Mouse (Mus musculus): ENCODE data around the gene B830017H08Rik. TPM values are rescaled to one million over a fixed set of nuclear protein-coding genes. Genes with fewer than 3 reads are reported as not detected.

B830017H08Rik gene
- total RNA-seq, 1 experiment from 2014 or later = not detected

DNA sequence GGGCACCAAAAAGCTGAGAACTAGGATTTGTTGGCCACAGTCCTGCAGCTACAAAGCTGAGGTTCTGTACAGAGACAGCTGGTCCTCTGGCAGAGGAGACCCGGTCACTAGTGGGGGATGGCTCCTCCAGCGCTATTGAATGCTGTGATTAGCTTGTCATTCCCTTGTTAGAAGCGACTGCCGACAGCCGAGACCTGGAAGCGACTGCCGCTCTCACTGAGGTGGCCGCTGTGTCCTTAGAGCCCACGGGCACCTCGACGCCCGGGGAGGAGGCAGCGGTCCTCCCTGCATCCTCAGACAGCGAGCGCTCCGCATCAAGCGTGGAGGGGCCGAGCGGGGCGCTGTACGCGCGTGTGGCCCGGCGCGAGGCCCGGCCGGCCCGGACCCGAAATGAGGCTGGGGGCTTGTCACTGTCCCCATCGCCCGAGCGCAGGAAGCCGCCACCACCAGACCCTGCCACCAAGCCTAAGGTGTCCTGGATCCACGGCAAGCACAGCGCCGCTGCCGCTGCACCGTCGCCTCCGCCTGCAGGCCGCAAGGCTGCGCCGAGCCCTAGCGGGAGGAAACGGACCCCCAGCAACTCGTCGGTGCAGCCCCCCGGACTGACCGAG, 26.2 kb upstream of the B830017H08Rik start:
- no peak for ATAC-seq (replicated peaks in 1 of 2; ENCODE audit: insufficient read depth in 1 of 2, low FRiP score in 2 of 2, low TSS enrichment in 1 of 2, low read depth in 1 of 2, poor library complexity in 2 of 2, severe bottlenecking in 2 of 2)

DNA sequence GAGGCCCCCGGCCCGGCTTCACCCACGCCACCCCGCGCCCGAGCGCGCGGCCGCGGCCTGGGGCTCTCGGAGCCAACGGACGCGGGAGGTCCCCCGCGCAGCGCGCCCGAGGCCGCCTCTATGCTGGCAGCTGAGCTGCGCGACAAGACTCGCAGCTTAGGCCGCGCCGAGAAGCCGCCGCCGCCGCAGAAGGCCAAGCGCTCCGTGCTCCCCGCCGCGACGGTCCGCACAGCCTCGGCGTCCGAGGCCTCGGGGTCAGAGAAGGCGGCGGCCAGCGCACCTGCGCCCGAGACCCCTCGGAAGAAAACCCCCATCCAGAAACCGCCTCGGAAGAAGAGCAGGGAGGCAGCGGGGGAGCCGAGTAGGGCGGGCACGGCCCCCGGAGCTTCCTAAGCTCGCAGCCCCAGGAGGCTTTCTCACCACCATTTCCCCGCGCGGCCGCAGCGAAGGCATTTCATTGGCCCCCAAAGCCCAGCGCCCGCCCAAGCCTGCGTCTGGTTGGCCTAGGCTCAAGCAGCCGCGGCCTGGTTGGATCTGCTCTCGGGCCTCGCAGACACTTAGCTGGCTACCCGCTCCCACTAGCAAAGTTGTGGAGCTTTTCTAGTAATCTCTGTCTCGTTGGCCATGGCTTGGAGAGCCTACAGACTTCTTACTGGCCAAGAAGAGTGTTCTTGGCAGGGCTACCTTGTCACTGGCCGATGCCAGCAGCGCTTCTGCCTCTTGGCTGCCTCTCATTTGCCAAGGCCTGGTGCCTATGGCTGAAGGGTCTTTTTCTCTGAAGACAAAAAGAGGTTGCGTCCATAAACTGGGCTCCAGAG, 25.5 kb upstream of the B830017H08Rik start:
- peak; percentile 77 to 88 for ATAC-seq (replicated peaks in 1 of 2; ENCODE audit: insufficient read depth in 1 of 2, low FRiP score in 2 of 2, low TSS enrichment in 1 of 2, low read depth in 1 of 2, poor library complexity in 2 of 2, severe bottlenecking in 2 of 2)

DNA sequence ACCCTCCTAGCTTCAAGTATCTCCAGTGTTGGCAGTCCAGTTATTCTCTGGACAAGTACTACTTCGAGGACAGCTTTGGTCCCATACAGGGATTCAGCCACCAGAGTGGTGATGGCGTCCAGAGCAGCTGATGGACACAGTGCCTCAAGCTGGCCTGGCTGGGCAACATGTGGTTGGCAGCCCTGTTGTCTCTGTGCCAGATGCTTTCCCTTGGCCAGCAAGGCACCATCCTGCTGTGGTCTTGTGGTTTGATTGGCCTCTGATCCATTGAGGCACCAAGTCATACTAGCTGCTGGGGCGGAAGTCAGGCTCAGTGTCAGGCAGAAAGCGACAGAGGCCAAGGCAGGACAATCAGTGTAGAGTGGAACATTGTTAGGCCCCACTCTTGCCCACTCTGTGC, 23.8 kb upstream of the B830017H08Rik start:
- no peak for ATAC-seq (replicated peaks in 1 of 2; ENCODE audit: insufficient read depth in 1 of 2, low FRiP score in 2 of 2, low TSS enrichment in 1 of 2, low read depth in 1 of 2, poor library complexity in 2 of 2, severe bottlenecking in 2 of 2)

DNA sequence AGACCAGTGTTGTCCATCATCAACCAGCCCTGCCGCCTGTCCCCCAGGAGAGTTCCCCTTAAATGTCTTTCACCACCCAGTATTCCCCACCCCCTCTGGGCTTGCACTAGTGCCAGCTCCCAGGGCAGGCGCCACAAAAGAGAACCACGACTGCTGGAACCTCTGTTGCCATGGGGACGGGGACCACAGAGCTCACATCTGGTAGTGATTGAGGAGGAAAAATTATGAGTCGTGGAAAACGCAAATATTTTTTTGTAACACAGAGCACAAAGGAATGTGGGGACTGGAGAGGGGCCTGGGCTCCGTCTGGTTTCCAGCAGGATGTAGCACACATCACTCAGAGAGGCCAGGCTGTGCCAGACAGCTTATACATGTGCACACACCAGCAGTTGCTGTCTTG, 23.2 kb upstream of the B830017H08Rik start:
- no peak for ATAC-seq (replicated peaks in 1 of 2; ENCODE audit: insufficient read depth in 1 of 2, low FRiP score in 2 of 2, low TSS enrichment in 1 of 2, low read depth in 1 of 2, poor library complexity in 2 of 2, severe bottlenecking in 2 of 2)

DNA sequence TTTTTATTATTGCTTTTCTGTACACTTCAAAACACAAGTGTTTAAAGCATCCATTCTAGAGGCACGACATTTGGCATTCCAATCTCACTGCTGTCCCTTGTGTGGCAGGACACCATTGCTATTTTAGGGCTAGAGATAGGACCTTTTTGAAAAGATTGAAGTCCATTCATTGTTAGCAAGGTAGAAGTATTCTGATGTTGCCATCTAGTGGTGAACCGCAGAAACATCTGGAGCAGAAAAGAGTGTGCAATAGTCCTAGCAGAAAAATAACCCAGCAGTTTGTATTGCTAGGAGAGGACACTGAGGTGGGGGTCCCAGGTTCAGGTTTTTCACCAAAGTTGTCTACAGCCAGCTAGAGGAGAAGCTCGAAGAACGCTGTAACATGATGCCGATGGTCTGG, 20.8 kb upstream of the B830017H08Rik start:
- no peak; a peak in 1 of 4 replicates for ATAC-seq (replicated peaks in 1 of 2; ENCODE audit: insufficient read depth in 1 of 2, low FRiP score in 2 of 2, low TSS enrichment in 1 of 2, low read depth in 1 of 2, poor library complexity in 2 of 2, severe bottlenecking in 2 of 2)

DNA sequence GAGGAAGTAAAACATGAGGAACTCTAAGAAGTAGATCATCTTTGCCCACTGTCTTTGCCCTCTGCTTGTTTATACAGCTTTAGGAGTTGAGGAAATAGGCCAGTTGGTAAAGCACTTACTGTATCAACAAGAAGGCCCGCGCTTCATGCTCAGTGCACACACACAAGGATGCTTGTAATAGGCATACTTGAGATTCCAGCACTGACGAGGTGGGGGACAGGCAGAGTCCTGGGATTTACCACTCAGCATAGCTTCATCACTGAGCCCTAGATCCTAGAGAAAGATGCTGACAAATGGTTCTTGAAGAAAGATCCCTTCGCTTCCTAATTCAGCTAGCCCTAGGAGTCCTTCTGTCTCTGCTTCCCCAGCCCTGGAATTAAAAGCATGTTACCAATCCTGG, 19.7 kb upstream of the B830017H08Rik start:
- ATAC-seq (replicated peaks in 1 of 2; ENCODE audit: insufficient read depth in 1 of 2, low FRiP score in 2 of 2, low TSS enrichment in 1 of 2, low read depth in 1 of 2, poor library complexity in 2 of 2, severe bottlenecking in 2 of 2) = no peak

DNA sequence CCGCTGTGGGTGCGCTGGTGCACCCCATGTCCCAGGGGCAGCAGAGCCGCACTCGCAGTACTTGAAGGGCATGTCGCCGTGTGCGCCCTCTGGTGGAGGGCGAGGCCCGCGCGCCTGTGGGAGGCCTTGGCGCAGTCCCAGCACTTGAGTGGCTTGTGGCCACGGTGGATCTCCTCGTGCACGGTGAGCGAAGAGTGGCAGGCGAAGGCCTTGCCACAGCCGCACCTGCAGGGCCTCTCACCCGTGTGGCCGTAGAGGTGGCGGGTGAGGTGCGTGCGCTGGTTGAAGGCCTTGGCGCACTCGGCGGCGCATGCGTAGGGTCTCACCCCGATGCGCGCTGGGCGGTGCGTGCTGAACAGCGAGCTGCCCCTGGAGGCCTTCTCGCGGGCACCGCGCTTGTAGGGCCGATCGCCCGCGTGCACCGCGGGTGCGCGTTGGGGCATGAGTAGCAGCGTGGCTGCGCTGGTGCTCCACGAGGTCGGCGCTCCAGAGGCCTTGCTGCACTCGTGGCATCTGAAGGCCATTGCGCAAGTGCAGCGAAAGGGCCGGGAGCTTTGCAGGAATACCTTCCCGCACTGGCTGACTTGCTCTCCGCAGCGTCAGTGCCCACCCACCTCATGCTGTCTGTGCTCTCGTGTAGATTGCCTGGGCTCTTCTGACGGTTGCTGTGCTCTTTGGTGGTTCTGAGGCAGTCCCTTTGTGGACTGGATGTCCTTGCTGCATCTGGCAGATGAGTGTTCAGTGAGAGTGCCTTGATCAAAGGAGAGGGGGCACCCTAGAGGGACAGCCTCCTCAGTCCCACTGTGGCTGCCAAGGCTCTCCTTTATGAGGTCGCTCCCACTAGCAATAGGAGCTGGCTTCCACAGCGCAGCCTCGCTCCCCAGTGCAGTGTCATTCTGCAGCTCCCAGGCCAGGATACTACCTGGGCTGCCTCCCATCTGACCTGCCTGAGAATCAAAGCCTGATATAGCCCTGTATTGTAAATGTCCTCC, 17.2 kb upstream of the B830017H08Rik start:
- peak; percentile 89 to 90 for ATAC-seq (replicated peaks in 1 of 2; ENCODE audit: insufficient read depth in 1 of 2, low FRiP score in 2 of 2, low TSS enrichment in 1 of 2, low read depth in 1 of 2, poor library complexity in 2 of 2, severe bottlenecking in 2 of 2)

DNA sequence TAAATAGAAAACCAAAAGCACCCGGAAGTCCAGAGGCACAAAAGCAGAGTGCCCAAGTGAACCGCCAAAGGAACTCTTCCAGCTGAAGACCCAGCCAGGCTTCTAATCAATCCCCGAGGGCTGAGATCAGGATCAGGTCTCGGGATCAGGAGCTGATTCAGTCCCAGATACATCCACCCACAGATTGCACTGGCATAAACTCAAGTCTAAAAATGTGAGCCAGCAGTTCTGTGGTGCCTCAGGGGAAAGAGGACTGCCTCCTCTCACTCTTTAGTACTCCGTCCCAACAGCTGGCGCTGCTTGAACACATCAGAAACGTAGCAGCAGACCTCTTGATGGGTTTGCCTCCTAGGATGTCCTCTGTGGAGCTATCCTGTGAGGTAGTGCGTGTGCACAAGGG, 16.4 kb upstream of the B830017H08Rik start:
- no peak for ATAC-seq (replicated peaks in 1 of 2; ENCODE audit: insufficient read depth in 1 of 2, low FRiP score in 2 of 2, low TSS enrichment in 1 of 2, low read depth in 1 of 2, poor library complexity in 2 of 2, severe bottlenecking in 2 of 2)

DNA sequence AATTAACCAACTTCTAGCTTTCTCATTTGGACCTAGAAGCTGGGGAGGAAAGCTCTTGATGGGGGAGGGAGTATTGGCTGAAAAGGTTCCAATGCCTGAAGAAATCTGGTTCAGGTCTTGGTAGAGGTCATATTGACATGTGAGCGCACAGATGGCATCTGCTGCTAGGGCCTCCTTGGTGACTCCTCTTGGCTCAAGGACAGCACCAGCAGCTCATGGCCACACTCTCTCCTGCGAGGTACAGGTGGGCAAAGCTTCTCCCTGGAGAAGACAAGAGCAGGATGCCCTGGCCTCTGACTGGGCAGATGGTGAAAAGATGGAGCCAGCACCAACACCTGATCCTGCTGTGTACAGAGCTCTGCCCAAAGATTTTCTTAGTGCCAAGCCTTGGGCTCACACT, 6.4 kb upstream of the B830017H08Rik start:
- ATAC-seq (replicated peaks in 1 of 2; ENCODE audit: insufficient read depth in 1 of 2, low FRiP score in 2 of 2, low TSS enrichment in 1 of 2, low read depth in 1 of 2, poor library complexity in 2 of 2, severe bottlenecking in 2 of 2) = no peak

DNA sequence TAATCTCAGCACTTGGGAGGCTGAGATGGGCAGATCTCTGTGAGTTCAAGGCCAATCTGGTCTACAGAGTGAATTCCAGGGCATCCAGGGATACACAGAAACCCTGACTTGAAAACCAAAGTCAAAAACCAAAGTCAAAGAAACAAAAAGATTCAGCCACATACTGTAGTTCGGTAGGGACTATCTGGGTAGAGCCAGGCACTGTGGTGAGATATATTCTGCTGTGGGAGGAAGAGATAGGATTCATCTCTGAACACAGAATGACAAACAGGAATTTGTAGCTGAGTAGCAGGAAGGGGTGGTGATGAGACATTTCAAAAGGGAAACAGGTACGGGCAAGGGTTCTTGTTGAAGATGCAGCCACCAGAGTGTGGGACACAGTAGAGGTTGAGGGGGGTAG, 4.7 kb upstream of the B830017H08Rik start:
- ATAC-seq (replicated peaks in 1 of 2; ENCODE audit: insufficient read depth in 1 of 2, low FRiP score in 2 of 2, low TSS enrichment in 1 of 2, low read depth in 1 of 2, poor library complexity in 2 of 2, severe bottlenecking in 2 of 2) = no peak

DNA sequence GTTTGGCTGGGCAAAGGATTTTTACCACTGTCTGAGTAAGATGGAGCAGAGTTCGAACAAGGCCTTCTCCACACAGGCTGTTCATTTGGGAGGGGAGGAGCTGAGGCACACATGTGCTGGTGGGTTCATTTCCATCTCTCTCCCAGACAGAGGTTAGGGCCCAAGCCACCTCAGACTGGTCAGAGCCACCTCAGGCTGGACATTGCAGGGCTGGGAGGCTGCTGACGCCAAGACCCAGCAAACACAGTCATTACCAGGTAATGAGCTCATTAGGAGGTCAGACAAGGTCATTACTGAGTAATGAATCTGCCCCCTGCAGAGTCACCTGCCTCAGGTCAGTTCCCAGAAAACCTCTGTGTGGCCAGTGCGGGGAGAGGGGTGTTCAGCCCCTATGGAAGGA, 4.1 kb upstream of the B830017H08Rik start:
- no peak for ATAC-seq (replicated peaks in 1 of 2; ENCODE audit: insufficient read depth in 1 of 2, low FRiP score in 2 of 2, low TSS enrichment in 1 of 2, low read depth in 1 of 2, poor library complexity in 2 of 2, severe bottlenecking in 2 of 2)

DNA sequence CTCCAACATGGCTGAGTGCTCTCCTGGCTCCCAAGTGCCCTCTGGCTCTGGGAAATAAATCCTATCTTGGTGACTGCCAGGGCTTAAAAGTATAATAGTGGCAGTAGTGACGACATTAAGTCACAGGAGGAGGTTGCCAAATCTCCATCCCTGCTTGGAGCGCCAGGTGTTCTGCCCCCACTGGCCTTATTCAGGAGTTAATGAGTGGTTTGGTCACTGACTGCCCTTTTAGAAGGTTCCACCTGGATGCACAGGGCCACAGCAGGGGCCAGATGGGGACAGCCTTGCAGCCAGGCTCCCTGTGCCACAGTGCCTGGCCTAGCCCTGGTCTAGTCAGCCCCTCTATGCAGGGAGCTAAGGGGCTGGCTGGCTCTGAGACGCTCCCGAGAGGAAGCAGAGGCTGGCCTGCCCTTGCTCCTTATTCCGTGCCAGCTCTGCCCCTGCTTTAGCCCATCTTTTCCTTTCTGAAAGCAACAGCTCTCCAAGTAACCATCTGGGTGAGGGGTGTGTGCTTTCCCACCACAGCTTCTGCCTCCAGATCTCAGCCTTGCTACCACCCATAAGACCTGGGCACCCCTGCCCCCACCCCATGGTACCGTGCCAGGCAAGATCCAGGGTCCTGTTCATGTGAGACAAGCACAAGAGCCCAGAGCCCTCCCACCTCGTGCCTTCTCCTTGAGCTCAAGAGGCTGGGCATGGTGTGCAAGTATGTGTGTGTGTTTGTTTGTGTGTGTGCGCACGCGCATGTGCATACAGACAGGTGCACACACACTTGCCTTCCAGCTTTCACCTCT, 2.3 kb upstream of the B830017H08Rik start:
- ATAC-seq (replicated peaks in 1 of 2; ENCODE audit: insufficient read depth in 1 of 2, low FRiP score in 2 of 2, low TSS enrichment in 1 of 2, low read depth in 1 of 2, poor library complexity in 2 of 2, severe bottlenecking in 2 of 2) = no peak

DNA sequence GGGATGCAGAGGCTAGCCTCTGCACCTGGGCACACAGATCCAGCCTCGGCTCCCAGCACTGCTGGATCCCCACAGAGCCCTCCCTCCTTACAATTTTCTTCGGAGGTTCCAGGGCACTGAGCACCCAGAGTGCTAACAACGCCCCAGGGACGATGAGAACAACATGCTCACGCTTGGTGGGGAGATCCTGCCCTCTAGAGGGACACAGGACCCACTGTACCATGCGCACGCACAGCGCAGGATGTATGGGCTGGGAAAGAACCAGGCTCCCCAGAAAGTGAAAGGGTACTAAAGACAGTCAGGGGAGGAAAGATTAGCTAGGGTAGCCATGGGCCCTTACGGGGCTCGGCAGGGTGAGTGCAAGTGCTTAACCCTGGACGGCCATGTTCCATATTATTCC, 1.1 kb upstream of the B830017H08Rik start:
- ATAC-seq (replicated peaks in 1 of 2; ENCODE audit: insufficient read depth in 1 of 2, low FRiP score in 2 of 2, low TSS enrichment in 1 of 2, low read depth in 1 of 2, poor library complexity in 2 of 2, severe bottlenecking in 2 of 2) = 0 out of 4 replicates have a peak, but pooled peaks of 1 of the 2 experiments have one; percentile 29

DNA sequence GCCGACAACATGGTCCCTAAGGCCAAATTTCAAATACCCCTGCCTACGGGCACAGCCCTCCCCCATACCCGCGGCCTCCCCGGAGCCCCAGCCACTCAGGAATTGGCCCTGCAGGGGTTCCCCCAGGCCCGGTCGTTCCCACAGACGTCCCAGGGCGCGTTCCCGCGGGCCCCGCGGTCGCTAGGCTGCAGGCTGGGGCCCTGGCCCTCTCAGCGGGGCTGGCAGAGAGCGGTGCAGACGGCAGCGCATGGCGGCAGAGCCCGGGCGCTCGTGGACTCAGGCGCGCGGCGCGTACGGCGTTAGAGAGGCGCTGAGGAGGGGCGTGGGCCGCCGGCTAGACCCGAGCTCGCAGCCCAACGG, 380 bp downstream of the B830017H08Rik start:
- no peak for ATAC-seq (replicated peaks in 1 of 2; ENCODE audit: insufficient read depth in 1 of 2, low FRiP score in 2 of 2, low TSS enrichment in 1 of 2, low read depth in 1 of 2, poor library complexity in 2 of 2, severe bottlenecking in 2 of 2)

DNA sequence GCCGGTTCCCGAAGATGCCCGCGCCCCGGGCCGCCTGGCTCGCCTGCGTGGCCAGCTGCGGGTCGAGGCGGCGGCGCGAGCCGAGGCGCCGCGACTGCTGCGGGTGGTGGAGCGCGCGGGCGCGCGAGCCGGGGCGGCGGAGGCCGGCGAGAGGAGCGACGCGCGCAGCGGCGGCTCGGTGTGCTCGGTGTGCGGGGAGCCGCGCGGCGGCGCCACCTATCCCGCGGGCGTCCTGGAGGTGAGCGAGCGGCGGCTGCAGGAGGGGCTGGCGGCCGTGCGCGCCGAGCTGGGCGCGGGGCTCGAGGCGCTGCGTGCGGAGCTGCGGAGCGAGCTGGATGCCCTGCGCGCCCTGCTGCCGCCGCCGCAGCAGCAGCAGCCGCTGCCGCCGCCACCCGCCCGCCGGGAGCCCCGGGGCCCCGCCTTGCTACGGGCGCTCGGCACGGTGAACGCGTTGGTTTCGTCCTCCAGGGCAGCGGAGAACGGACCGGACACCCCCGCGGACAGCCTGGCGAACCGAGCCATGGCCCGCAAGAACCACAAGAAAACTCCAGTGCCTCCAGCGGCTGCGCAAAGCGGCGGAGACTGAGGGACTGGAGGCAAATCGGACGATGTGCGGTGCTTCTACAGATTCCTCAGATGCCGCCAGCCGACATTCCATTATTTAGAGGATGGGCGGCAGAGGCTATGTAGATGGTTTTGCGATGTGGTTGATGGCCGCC, 919 bp downstream of the B830017H08Rik start:
- ATAC-seq (replicated peaks in 1 of 2; ENCODE audit: insufficient read depth in 1 of 2, low FRiP score in 2 of 2, low TSS enrichment in 1 of 2, low read depth in 1 of 2, poor library complexity in 2 of 2, severe bottlenecking in 2 of 2) = no peak

DNA sequence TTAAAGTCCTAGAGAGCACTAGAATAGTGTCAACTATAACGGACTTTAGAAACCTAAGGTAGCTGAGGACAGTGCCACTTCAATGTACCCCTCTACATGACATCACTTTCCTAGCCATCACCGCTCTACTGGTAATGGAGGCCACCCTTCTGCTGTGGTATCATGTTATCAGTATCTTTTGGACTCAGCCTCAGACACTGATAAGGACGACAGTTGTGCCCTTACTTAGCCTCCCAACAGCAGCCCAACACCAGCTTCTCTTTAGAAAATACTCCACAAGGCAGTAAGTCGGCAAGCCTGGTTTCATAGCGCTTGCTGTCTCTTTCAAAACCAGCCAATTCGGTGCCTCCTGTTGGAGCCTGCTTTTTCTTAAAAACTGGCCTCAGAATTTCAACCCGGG, 1.6 kb downstream of the B830017H08Rik start:
- ATAC-seq (replicated peaks in 1 of 2; ENCODE audit: insufficient read depth in 1 of 2, low FRiP score in 2 of 2, low TSS enrichment in 1 of 2, low read depth in 1 of 2, poor library complexity in 2 of 2, severe bottlenecking in 2 of 2) = no peak

DNA sequence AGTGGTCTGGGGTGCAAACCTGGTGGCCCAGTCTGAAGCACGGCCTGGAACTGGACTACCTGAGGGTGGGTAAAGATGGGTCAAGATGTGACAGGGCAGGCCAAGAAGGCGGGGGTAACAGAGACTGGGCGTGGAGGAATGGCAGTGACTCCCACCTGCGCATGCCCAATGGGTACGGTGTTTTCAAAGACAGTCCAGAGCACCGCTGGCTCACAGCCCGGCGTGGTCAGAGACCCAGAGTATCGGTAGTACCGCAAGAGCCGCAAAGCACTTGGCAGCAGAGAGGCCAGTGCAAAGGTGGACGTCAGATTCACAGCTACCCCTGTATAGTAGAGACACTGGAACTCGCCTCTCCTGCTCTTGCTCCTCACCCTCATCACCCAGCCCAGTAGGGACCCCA, 2.6 kb downstream of the B830017H08Rik start:
- no peak for ATAC-seq (replicated peaks in 1 of 2; ENCODE audit: insufficient read depth in 1 of 2, low FRiP score in 2 of 2, low TSS enrichment in 1 of 2, low read depth in 1 of 2, poor library complexity in 2 of 2, severe bottlenecking in 2 of 2)
